Mouse (Mus musculus) forebrain, embryonic 11.5 days (tissue): ENCODE data around the gene Gm21761. TPM values are rescaled to one million over a fixed set of nuclear protein-coding genes. Genes with fewer than 3 reads are reported as not detected.
"Not testable (repeated sequence)": the region's sequence is repeated elsewhere in the genome, so short reads cannot be mapped to it uniquely, and the experiment has no call there.

ENCODE experiments used
- ATAC-seq: fragments of 200-750 bp; cut with Nextera tagmentation; replicated peaks from 2 replicates; pipeline ENCODE4 v1.8.0; 2017; ENCODE audit warnings: moderate TSS enrichment; ENCODE audit not compliant: low FRiP score
- DNase-seq: peaks from one replicate; pipeline ENCODE4 v3.0.0-alpha.2; 2017; ENCODE audit warnings: low spot score
- H3K27ac ChIP-seq: fragments of 300-500 bp; sonication (generic); 2 replicates; pipeline ENCODE4 v1.5.1; 2014; ENCODE audit warnings: low read depth, low read length
- H3K27me3 ChIP-seq: fragments of 300-500 bp; sonication (generic); 2 replicates; pipeline ENCODE4 v1.6.1; 2014; ENCODE audit warnings: mild to moderate bottlenecking, low read length, mixed read lengths; ENCODE audit not compliant: control insufficient read depth, insufficient read depth
- H3K36me3 ChIP-seq: fragments of 300-500 bp; sonication (generic); 2 replicates; pipeline ENCODE4 v1.6.1; 2014; ENCODE audit warnings: mild to moderate bottlenecking, low read length, moderate library complexity, mixed read lengths; ENCODE audit not compliant: control insufficient read depth, insufficient read depth
- H3K4me1 ChIP-seq: fragments of 300-500 bp; sonication (generic); replicated peaks from 2 replicates; pipeline ENCODE4 v1.6.1; 2014; ENCODE audit warnings: low read length, mixed read lengths; ENCODE audit not compliant: control insufficient read depth, insufficient read depth
- H3K4me2 ChIP-seq: fragments of 300-500 bp; sonication (generic); 2 replicates; pipeline ENCODE4 v1.6.1; 2014; ENCODE audit warnings: low read depth, mild to moderate bottlenecking, low read length, moderate library complexity, mixed read lengths; ENCODE audit not compliant: severe bottlenecking
- H3K4me3 ChIP-seq: fragments of 300-500 bp; sonication (generic); 2 replicates; pipeline ENCODE4 v1.5.1; 2014; ENCODE audit warnings: low read depth, low read length
- H3K9ac ChIP-seq: fragments of 300-500 bp; sonication (generic); 2 replicates; pipeline ENCODE4 v1.6.1; 2014; ENCODE audit warnings: low read length
- H3K9me3 ChIP-seq: fragments of 300-500 bp; sonication (generic); 2 replicates; pipeline ENCODE4 v1.6.1; 2016; ENCODE audit warnings: low read length, mixed read lengths; ENCODE audit not compliant: control insufficient read depth
- WGBS: fragments of 180-500 bp; shearing (Covaris S2); extraction: QIAGEN DNeasy Blood & Tissue Kit; methylation state at CpG from one replicate; pipeline ENCODE4 v1.1.7; 2014; 5-methylcytosine and 5-hydroxymethylcytosine counted together
- polyA plus RNA-seq: library from polyadenylated mRNA; unstranded; fragments of >200 nt; fragmentation: Nextera tagmentation; extraction: Ambion mirVana; gene quantifications from 2 replicates; pipeline ENCODE4 v1.2.1, GENCODE M21; 2014

Gene Gm21761
- polyA plus RNA-seq, 1 experiment from 2014 or later, result not detected

DNA sequence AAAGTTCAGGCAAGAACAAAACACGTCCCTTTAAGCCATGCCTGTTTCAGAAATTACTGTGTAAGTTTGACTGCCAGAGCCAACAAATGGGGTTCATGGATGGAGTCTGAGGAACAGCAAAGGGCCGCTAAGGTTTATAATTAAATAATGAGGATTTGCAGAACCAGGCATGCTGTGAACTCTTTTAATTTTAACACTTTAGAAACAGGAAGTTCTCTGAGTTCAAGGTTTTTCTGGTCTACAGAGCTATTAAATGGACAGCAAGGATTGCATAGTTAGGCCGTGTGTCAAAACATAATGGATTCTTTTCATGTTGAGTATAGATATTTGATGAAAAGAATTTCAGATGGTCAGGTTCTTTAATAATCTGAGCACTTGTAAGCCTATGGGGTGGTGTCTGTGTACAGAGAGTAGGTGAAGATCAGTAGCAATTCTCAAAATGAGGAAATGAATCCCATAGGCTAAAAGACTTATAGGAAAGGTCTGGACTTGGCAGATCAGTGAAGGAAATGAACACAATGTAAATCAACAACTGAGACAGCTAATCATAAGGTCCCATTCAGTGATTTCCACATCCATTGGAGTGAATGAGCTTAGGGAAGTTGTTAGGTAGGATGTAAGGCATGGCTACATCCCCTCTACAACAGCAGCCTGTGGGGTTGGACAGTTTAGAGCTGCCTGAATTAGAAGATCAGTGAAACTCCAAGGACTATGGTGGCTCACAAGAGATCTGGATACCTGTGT is 4.3 kb downstream of the Gm21761 start:
- H3K36me3 ChIP-seq, DNase-seq, H3K9ac ChIP-seq, H3K4me2 ChIP-seq, H3K27me3 ChIP-seq, ATAC-seq, H3K4me3 ChIP-seq, H3K27ac ChIP-seq, H3K4me1 ChIP-seq, H3K9me3 ChIP-seq: not testable (repeated sequence)
- WGBS, result 88% methylated on average over 2 of the region's 3 CpGs

DNA sequence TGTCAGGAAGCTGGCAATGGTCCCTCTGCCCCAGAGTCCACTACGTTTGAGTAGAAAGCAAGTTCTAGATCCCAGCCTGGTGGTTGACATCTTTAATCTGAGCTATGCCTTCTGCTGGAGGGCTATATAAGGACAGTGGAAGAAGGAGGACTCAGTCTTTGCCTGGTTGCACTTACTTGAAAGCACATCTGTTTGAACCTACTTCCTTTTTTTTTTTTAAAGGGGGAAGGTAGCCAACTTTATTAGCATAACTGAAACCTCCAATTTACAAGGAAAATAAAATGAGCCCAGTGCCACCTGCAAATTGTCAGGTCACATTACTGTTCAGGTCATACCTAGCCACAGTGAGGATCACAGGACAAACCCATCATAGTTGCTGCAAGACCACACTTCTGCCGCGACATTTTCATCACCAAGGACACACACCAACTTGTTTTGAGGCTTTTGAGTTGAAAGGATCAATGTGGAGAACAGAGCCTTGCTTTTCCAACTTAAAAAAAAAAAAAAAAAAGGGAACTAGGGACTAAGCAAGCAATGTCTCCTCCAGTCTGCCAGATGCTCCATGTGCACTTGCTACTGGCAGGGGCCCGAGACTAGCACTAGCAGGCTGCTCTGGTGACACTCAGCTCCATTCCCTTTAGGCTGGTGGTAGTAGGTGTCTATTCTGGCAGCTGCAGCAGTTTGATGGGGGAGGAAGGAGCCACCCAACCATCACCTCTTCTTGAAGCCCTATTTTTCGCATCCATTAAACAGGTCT is 11.9 kb downstream of the Gm21761 start:
- H3K9me3 ChIP-seq, H3K4me3 ChIP-seq, H3K4me2 ChIP-seq, H3K4me1 ChIP-seq, ATAC-seq, H3K27ac ChIP-seq, H3K9ac ChIP-seq, H3K36me3 ChIP-seq, DNase-seq, H3K27me3 ChIP-seq: not testable (repeated sequence)
- WGBS, result 79% methylated on average over 4 of the region's 5 CpGs

DNA sequence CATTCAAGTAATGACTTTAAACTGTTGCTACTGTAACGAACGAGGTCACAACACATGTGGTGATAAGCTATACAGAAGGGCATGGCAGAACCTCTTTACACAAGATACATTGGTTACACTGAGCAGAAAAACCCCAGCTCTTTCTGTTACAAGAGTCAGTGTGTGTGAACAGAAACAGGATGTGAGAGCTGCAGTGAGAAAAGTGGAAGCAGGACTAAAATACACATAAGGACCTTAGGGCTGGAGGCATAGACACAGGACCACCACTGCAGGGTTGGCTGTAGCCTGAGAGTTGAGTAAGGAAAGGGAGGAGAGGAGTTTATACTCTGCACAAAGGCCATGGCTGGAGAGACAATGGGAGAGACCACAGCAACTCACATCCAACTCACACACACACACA is 12.6 kb downstream of the Gm21761 start:
- not testable (repeated sequence) for H3K9me3 ChIP-seq, H3K4me1 ChIP-seq, H3K36me3 ChIP-seq, H3K4me3 ChIP-seq, ATAC-seq, DNase-seq, H3K27ac ChIP-seq, H3K4me2 ChIP-seq, H3K27me3 ChIP-seq, H3K9ac ChIP-seq
- 76% methylated on average over 2 of the region's 2 CpGs for WGBS

DNA sequence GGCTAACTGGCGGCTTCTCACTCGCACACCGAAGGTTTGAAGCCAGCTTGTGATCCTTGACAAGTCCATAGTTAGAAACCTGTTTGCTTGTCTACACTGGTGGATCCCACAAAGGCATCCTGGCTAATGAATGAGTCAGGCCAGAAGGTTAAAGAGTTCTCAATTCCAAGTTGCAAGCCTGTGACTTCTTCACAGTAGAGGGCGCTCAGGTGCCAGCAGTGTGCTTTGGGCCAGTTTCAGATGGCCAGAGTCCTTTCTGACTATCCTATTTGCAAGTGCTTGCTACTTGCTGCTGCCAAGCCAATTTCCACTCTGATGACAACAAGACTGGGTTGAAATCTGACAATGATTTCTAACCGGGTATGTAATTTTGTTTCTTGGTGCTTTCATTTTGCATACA is 30.5 kb downstream of the Gm21761 start:
- H3K36me3 ChIP-seq, H3K9me3 ChIP-seq, H3K4me3 ChIP-seq, H3K4me2 ChIP-seq, ATAC-seq, H3K27ac ChIP-seq, DNase-seq, H3K4me1 ChIP-seq, H3K27me3 ChIP-seq, H3K9ac ChIP-seq: not testable (repeated sequence)
- WGBS, result 46% methylated on average over 5 of the region's 5 CpGs

DNA sequence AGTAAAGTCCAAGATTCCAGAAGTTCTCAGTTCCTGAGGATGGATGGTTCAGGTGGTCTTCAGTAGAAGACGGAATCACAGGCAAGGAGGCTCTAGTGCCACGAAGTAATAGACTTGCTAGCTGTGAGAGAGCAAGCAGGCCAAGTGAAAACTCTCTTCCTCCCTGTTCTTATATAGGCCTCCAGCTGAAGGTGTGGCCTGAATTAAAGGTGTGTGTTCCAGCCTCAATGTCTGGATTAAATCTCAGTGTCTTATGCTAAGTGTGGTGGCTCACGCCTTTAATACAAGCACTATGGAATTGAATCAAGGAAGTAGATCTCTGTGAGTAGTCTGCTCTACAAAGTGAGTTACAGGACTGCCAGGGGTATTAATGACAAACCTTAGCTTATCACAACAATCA is 34.4 kb downstream of the Gm21761 start, which contains the start of gene Tcstv1:
TSS of gene Tcstv1 (minus strand) at position 101 of the 400 bp plus-strand sequence.
- H3K9me3 ChIP-seq, H3K36me3 ChIP-seq, H3K9ac ChIP-seq, ATAC-seq, H3K4me1 ChIP-seq, H3K4me3 ChIP-seq, DNase-seq, H3K4me2 ChIP-seq, H3K27ac ChIP-seq, H3K27me3 ChIP-seq: not testable (repeated sequence)
- 76% methylated on average over 3 of the region's 3 CpGs for WGBS

DNA sequence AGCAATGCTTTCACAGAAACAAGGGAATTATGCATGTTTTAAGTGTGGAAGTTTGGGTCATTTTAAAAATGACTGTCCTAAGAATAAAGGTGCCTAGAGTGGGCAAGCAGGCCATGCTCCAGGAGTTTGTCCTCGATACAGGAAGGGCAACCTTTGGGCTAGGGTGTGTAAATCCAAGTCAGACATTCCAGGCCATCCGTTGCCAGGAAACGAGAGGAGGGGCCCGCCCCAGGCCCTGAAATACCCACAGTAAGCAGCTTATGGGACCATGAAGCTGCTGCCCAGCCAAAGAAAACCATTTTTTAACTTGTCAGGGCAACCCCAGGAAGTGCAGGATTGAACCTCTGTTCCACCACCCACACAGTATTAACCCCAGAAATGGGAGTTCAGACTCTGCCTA is 42.2 kb downstream of the Gm21761 start:
- not testable (repeated sequence) for ATAC-seq, H3K4me3 ChIP-seq, H3K9me3 ChIP-seq, H3K36me3 ChIP-seq, H3K9ac ChIP-seq, H3K27ac ChIP-seq, H3K4me1 ChIP-seq, H3K27me3 ChIP-seq, H3K4me2 ChIP-seq
- WGBS, result 52% methylated on average over 4 of the region's 4 CpGs
- peak; percentile 48 for DNase-seq

DNA sequence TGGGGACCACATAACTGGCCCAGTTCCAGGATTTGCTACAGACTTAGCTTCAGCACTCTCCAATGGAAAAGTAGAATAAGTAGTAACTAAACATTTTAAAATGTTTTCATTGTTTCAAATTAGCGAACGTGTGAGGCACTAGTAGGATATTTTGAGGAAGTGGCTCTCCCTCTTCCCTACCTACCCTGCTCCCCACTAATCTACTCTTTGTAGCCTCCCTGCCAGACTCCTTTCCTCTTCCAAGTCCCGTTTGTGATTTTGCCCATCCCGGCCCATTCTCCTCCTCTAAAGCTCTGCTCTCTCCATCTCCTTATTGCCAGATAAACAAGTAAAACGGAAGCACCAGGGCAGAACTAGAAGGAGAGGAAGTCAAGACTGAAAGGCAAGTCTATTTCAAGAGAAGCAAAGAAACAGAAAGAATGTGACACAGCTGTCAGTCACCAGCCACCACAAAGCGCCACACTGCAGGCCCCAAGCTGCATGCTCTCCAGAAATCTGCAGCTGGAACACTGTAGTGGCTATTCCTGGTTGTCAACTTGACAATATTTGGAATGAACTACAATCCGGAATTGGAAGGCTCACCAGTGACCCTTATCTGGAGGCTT is 64.6 kb downstream of the Gm21761 start:
- H3K4me3 ChIP-seq, H3K9ac ChIP-seq, H3K27me3 ChIP-seq, DNase-seq, H3K4me1 ChIP-seq, H3K4me2 ChIP-seq, H3K36me3 ChIP-seq, H3K9me3 ChIP-seq, H3K27ac ChIP-seq, ATAC-seq: not testable (repeated sequence)
- 85% methylated on average over 6 of the region's 7 CpGs for WGBS

DNA sequence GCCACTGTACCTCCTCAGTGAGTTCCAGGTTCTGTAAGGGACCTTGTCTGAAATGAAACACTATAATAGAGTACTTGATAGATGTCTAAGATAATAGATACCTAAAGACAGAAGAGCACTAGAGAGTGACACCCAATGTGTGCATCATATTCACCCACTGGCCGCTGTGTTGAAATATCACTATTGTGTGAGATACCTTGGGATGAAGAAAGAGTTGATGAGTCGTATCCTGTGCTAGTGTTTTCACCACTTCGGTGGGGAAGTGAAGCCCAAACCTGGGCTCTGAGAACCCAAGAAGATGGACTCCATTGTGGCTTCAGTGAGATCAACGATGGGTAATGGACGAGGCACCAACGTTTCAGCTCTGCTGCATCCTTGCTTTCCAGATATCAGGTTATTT is 66.7 kb downstream of the Gm21761 start:
- ATAC-seq, H3K9ac ChIP-seq, H3K4me2 ChIP-seq, H3K9me3 ChIP-seq, H3K4me1 ChIP-seq, H3K36me3 ChIP-seq, H3K4me3 ChIP-seq, H3K27ac ChIP-seq, H3K27me3 ChIP-seq, DNase-seq: not testable (repeated sequence)
- no CpG with 5 or more reads among the region's 6 CpGs for WGBS
